Mouse (Mus musculus) forebrain, postnatal 0 days (tissue): ENCODE measurements around the gene Foxn3. TPM values are rescaled to one million over a fixed set of nuclear protein-coding genes. Genes with fewer than 3 reads are reported as not detected.
A peak's percentile ranks its signal among the peaks of the same experiment; 100 is the strongest.

Source experiments
- ATAC-seq: fragments of 200-750 bp; cut with Nextera tagmentation; 2 replicates; pipeline ENCODE4 v1.8.0; 2017; ENCODE audit warnings: mild to moderate bottlenecking, moderate library complexity
- DNase-seq: peaks from one replicate; pipeline ENCODE4 v3.0.0-alpha.2; 2015
- H3K27ac ChIP-seq: fragments of 300-500 bp; sonication (generic); 2 replicates; pipeline ENCODE4 v1.5.1; 2014; ENCODE audit warnings: low read depth, mild to moderate bottlenecking, antibody characterized with exemption, low read length, moderate library complexity, mixed read lengths
- H3K27me3 ChIP-seq: fragments of 300-500 bp; sonication (generic); 2 replicates; pipeline ENCODE4 v1.6.1; 2014; ENCODE audit warnings: mild to moderate bottlenecking, low read length, mixed read lengths; ENCODE audit not compliant: insufficient read depth
- H3K36me3 ChIP-seq: fragments of 300-500 bp; sonication (generic); 2 replicates; pipeline ENCODE4 v1.6.1; 2014; ENCODE audit warnings: mild to moderate bottlenecking, moderate library complexity; ENCODE audit not compliant: insufficient read depth
- H3K4me1 ChIP-seq: fragments of 300-500 bp; sonication (generic); 2 replicates; pipeline ENCODE4 v1.6.1; 2014; ENCODE audit warnings: antibody characterized with exemption; ENCODE audit not compliant: insufficient read depth
- H3K4me2 ChIP-seq: fragments of 300-500 bp; sonication (generic); 2 replicates; pipeline ENCODE4 v1.6.1; 2014; ENCODE audit warnings: low read depth, mild to moderate bottlenecking, moderate library complexity
- H3K4me3 ChIP-seq: fragments of 300-500 bp; sonication (generic); 2 replicates; pipeline ENCODE4 v1.5.1; 2014; ENCODE audit warnings: low read depth, low read length, mixed read lengths
- H3K9ac ChIP-seq: fragments of 300-500 bp; sonication (generic); 2 replicates; pipeline ENCODE4 v1.6.1; 2014; ENCODE audit warnings: mild to moderate bottlenecking
- H3K9me3 ChIP-seq: fragments of 300-500 bp; sonication (generic); 2 replicates; pipeline ENCODE4 v1.6.1; 2016; ENCODE audit warnings: low read length
- CTCF ChIP-seq: sonication (generic); IDR thresholded peaks from 2 replicates; pipeline ENCODE4 v1.5.1; 2016; ENCODE audit warnings: antibody characterized with exemption, control low read depth, low read depth
- WGBS: fragments of 180-500 bp; shearing (Covaris S2); extraction: QIAGEN DNeasy Blood & Tissue Kit; methylation state at CpG from one replicate; pipeline ENCODE4 v1.1.7; 2014; 5-methylcytosine and 5-hydroxymethylcytosine counted together
- polyA plus RNA-seq: library from polyadenylated mRNA; unstranded; fragments of >200 nt; fragmentation: Nextera tagmentation; extraction: Ambion mirVana; gene quantifications from 2 replicates; pipeline ENCODE4 v1.2.1, GENCODE M21; 2015
- total RNA-seq: library from RNA; depleted of rRNA; stranded (reverse); fragments of >200 nt; gene quantifications from 2 replicates; pipeline ENCODE4 v1.2.3, GENCODE M21; 2014

The Foxn3 gene
- total and polyA plus RNA-seq, 2 experiments from 2014 or later = 32.8 to 61.3 TPM

GRCm38 (mm10) chr12:99576682-99577081, 13.3 kb upstream of the Foxn3 start:
- DNase-seq (no peak), ATAC-seq (no peak)
- 75% methylated on average over 6 of the region's 6 CpGs for WGBS
- no peaks in the 10 kb centered on the region for H3K36me3 ChIP-seq
- no peaks in the 10 kb centered on the region for H3K4me1 ChIP-seq
- no peak overlapping the region for H3K4me2 ChIP-seq
- H3K9me3 ChIP-seq = no peaks in the 10 kb centered on the region
- no peak overlapping the region for H3K27ac ChIP-seq
- no peak overlapping the region for H3K4me3 ChIP-seq
- no peak overlapping the region for H3K9ac ChIP-seq
- TF ChIP-seq CTCF = no peak
- no peaks in the 10 kb centered on the region; the same call in 1 of the 2 replicates for H3K27me3 ChIP-seq

DNA sequence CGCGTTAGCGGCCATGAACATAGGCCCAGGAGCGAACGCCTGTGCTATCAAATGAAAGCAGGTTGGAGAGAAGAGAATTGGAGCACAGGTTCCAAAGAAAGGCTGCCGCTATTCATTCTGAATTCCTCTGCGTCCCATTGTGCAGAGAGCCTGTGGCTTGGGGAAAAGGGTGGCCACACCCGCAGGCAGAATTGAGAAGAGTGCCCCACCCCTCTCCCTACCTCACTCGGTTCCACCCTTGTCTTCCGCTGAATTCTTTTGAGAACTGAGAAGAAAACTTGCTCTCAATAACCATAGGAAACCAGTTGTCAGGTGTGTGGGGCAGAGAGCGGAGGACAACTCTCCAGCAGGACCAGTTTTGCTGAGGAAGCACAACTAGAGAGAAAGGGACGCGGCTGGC, 10.9 kb upstream of the Foxn3 start:
- DNase-seq = no peak
- 32% methylated on average over 13 of the region's 13 CpGs for WGBS
- Histone ChIP-seq H3K4me2 (no peak overlapping the region), H3K27ac (no peak overlapping the region), H3K9ac (no peak overlapping the region), H3K27me3 (no peaks in the 10 kb centered on the region; the same call in 1 of the 2 replicates), H3K4me3 (no peak overlapping the region), H3K4me1 (no peaks in the 10 kb centered on the region), H3K9me3 (no peaks in the 10 kb centered on the region), H3K36me3 (no peaks in the 10 kb centered on the region)
- ATAC-seq = no peak
- TF ChIP-seq CTCF = no peak

DNA sequence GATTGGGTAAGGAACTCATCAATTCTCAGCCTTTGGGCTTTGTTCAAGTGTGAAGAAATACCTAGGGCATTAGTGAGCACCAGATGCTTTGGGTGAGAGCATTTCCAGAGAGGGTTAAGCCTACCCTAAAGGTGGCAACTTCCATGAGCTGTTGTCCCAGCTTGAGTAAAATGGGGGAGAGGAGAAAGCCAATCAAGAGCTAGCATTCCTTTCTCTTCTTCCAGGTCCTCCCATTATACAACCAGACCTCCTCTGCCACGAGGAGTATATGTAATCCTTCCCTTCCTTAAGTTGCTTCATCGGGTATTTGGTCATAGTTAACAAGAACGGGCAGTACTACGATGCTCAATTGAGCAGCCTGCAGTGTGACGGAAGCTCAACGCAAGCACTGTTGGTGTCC, 9.7 kb upstream of the Foxn3 start:
- H3K4me2 ChIP-seq = no peak overlapping the region
- H3K9me3 ChIP-seq = no peaks in the 10 kb centered on the region
- H3K9ac ChIP-seq = no peak overlapping the region
- TF ChIP-seq CTCF = no peak
- no peak overlapping the region for H3K27ac ChIP-seq
- no peaks in the 10 kb centered on the region; the same call in 1 of the 2 replicates for H3K27me3 ChIP-seq
- H3K36me3 ChIP-seq = no peaks in the 10 kb centered on the region
- 91% methylated on average over 6 of the region's 6 CpGs for WGBS
- H3K4me1 ChIP-seq = no peaks in the 10 kb centered on the region
- no peak overlapping the region for H3K4me3 ChIP-seq
- ATAC-seq (no peak), DNase-seq (no peak)

GRCm38 (mm10) chr12:99571999-99572398, 8.6 kb upstream of the Foxn3 start:
- DNase-seq (no peak), ATAC-seq (no peak)
- WGBS = 95% methylated on average over 8 of the region's 8 CpGs
- no peaks in the 10 kb centered on the region for H3K9me3 ChIP-seq
- H3K27ac ChIP-seq = no peak overlapping the region
- TF ChIP-seq CTCF = no peak
- H3K4me2 ChIP-seq = no peak overlapping the region
- H3K36me3 ChIP-seq = no peaks in the 10 kb centered on the region
- H3K4me1 ChIP-seq = no peaks in the 10 kb centered on the region
- no peaks in the 10 kb centered on the region; the same call in 1 of the 2 replicates for H3K27me3 ChIP-seq
- no peak overlapping the region for H3K4me3 ChIP-seq
- H3K9ac ChIP-seq = no peak overlapping the region

- TF ChIP-seq CTCF = no peak
- Histone ChIP-seq H3K27ac (no peak overlapping the region), H3K4me3 (peak overlapping the region; percentile 20)
Measured at GRCm38 (mm10) chr12:99570197-99570956, 7.0 kb upstream of the Foxn3 start.

GRCm38 (mm10) chr12:99565606-99566005, 2.2 kb upstream of the Foxn3 start:
- ATAC-seq (no peak), DNase-seq (no peak)
- H3K27me3 ChIP-seq = no peaks in the 10 kb centered on the region
- no peak overlapping the region for H3K27ac ChIP-seq
- 62% methylated on average over 2 of the region's 2 CpGs for WGBS
- no peak overlapping the region for H3K4me2 ChIP-seq
- H3K9me3 ChIP-seq = no peaks in the 10 kb centered on the region
- H3K4me3 ChIP-seq = no peak overlapping the region
- TF ChIP-seq CTCF = no peak
- 0 out of 2 replicates have a peak, but pooled peaks cover 13% of the 10 kb centered on the region for H3K4me1 ChIP-seq
- H3K36me3 ChIP-seq = no peaks in the 10 kb centered on the region
- H3K9ac ChIP-seq = no peak overlapping the region

More at GRCm38 (mm10) chr12:99570197-99570956, 7.0 kb upstream of the Foxn3 start:
- Histone ChIP-seq H3K9me3 (no peaks in the 10 kb centered on the region), H3K9ac (no peak overlapping the region), H3K4me1 (no peaks in the 10 kb centered on the region), H3K36me3 (no peaks in the 10 kb centered on the region), H3K4me2 (peak overlapping the region; percentile 43), H3K27me3 (no peaks in the 10 kb centered on the region; the same call in 1 of the 2 replicates)
- WGBS = 41% methylated on average over 25 of the region's 25 CpGs
- ATAC-seq (peak; percentile 88), DNase-seq (peak; percentile 87)

- peak overlapping the region; percentile 74 for H3K4me2 ChIP-seq
- H3K4me3 ChIP-seq = peak overlapping the region; percentile 89
- TF ChIP-seq CTCF = no peak
- no peak for DNase-seq
- 34% methylated on average over 9 of the region's 9 CpGs for WGBS
- no peak overlapping the region for H3K27ac ChIP-seq
- ATAC-seq = no peak
- no peaks in the 10 kb centered on the region for H3K9me3 ChIP-seq
- no peaks in the 10 kb centered on the region for H3K36me3 ChIP-seq
- H3K4me1 ChIP-seq = 0 out of 2 replicates have a peak, but pooled peaks cover 13% of the 10 kb centered on the region
- H3K9ac ChIP-seq = no peak overlapping the region
- H3K27me3 ChIP-seq = no peaks in the 10 kb centered on the region
Measured at GRCm38 (mm10) chr12:99564301-99564910, 1.0 kb upstream of the Foxn3 start.
